Mouse (Mus musculus): Measurements from ENCODE around the gene Rgma. TPM values are rescaled to one million over a fixed set of nuclear protein-coding genes. Genes with fewer than 3 reads are reported as not detected.

Gene Rgma
- total RNA-seq, 2 experiments from 2014 or later, result not detected

- ATAC-seq (replicated peaks; ENCODE audit: low FRiP score, low TSS enrichment, poor library complexity, severe bottlenecking), result peak; percentile 72
Observed at GRCm38 (mm10) chr7:73398319-73398718, 23.0 kb downstream of the Rgma start.

GRCm38 (mm10) chr7:73398806-73399442, 23.6 kb downstream of the Rgma start:
- ATAC-seq (replicated peaks; ENCODE audit: low FRiP score, low TSS enrichment, poor library complexity, severe bottlenecking), result no peak

- peak; percentile 55; the same call in 1 of the 2 replicates for ATAC-seq (replicated peaks; ENCODE audit: low FRiP score, low TSS enrichment, poor library complexity, severe bottlenecking)
Observed at GRCm38 (mm10) chr7:73399501-73400044, 24.3 kb downstream of the Rgma start.

GRCm38 (mm10) chr7:73400051-73400916, 25.0 kb downstream of the Rgma start:
- ATAC-seq (replicated peaks; ENCODE audit: low FRiP score, low TSS enrichment, poor library complexity, severe bottlenecking), result no peak

- ATAC-seq (replicated peaks; ENCODE audit: low FRiP score, low TSS enrichment, poor library complexity, severe bottlenecking), result no peak
Observed at GRCm38 (mm10) chr7:73402106-73402505, 26.8 kb downstream of the Rgma start.

GRCm38 (mm10) chr7:73402671-73403070, 27.4 kb downstream of the Rgma start:
- no peak for ATAC-seq (replicated peaks; ENCODE audit: low FRiP score, low TSS enrichment, poor library complexity, severe bottlenecking)

- no peak for ATAC-seq (replicated peaks; ENCODE audit: low FRiP score, low TSS enrichment, poor library complexity, severe bottlenecking)
Observed at GRCm38 (mm10) chr7:73403538-73403937, 28.2 kb downstream of the Rgma start.

GRCm38 (mm10) chr7:73405550-73405949, 30.2 kb downstream of the Rgma start:
- no peak for ATAC-seq (replicated peaks; ENCODE audit: low FRiP score, low TSS enrichment, poor library complexity, severe bottlenecking)

- no peak for ATAC-seq (replicated peaks; ENCODE audit: low FRiP score, low TSS enrichment, poor library complexity, severe bottlenecking)
Observed at GRCm38 (mm10) chr7:73411523-73411922, 36.2 kb downstream of the Rgma start.

GRCm38 (mm10) chr7:73411986-73412385, 36.7 kb downstream of the Rgma start:
- ATAC-seq (replicated peaks; ENCODE audit: low FRiP score, low TSS enrichment, poor library complexity, severe bottlenecking), result no peak

GRCm38 (mm10) chr7:73412419-73412818, 37.1 kb downstream of the Rgma start:
- ATAC-seq (replicated peaks; ENCODE audit: low FRiP score, low TSS enrichment, poor library complexity, severe bottlenecking), result no peak

- no peak for ATAC-seq (replicated peaks; ENCODE audit: low FRiP score, low TSS enrichment, poor library complexity, severe bottlenecking)
Observed at GRCm38 (mm10) chr7:73414192-73414591, 38.9 kb downstream of the Rgma start.

- no peak for ATAC-seq (replicated peaks; ENCODE audit: low FRiP score, low TSS enrichment, poor library complexity, severe bottlenecking)
Observed at GRCm38 (mm10) chr7:73419375-73419774, 44.1 kb downstream of the Rgma start.

GRCm38 (mm10) chr7:73420827-73421226, 45.5 kb downstream of the Rgma start:
- ATAC-seq (replicated peaks; ENCODE audit: low FRiP score, low TSS enrichment, poor library complexity, severe bottlenecking), result no peak

- ATAC-seq (replicated peaks; ENCODE audit: low FRiP score, low TSS enrichment, poor library complexity, severe bottlenecking), result no peak
Observed at GRCm38 (mm10) chr7:73421278-73422015, 46.1 kb downstream of the Rgma start.

GRCm38 (mm10) chr7:73422223-73423113, 47.2 kb downstream of the Rgma start:
- ATAC-seq (replicated peaks; ENCODE audit: low FRiP score, low TSS enrichment, poor library complexity, severe bottlenecking), result peak; percentile 84

- no peak for ATAC-seq (replicated peaks; ENCODE audit: low FRiP score, low TSS enrichment, poor library complexity, severe bottlenecking)
Observed at GRCm38 (mm10) chr7:73423236-73423635, 47.9 kb downstream of the Rgma start.

GRCm38 (mm10) chr7:73424243-73424642, 48.9 kb downstream of the Rgma start:
- no peak for ATAC-seq (replicated peaks; ENCODE audit: low FRiP score, low TSS enrichment, poor library complexity, severe bottlenecking)

- ATAC-seq (replicated peaks; ENCODE audit: low FRiP score, low TSS enrichment, poor library complexity, severe bottlenecking), result no peak
Observed at GRCm38 (mm10) chr7:73424705-73425104, 49.4 kb downstream of the Rgma start.
